Mouse (Mus musculus) subcutaneous adipose tissue, adult 2 months (tissue): Measurements from ENCODE around the gene 2210407C18Rik. TPM values are rescaled to one million over a fixed set of nuclear protein-coding genes. Genes with fewer than 3 reads are reported as not detected.

Experiments
- polyA plus RNA-seq: library from polyadenylated mRNA; depleted of rRNA; stranded (reverse); fragments of >200 nt; gene quantifications from 2 replicates; pipeline ENCODE4 v1.2.3, GENCODE M21; 2012; ENCODE audit warnings: low replicate concordance; rRNA removed

The 2210407C18Rik gene
- 1.3 TPM in 1 of 2 replicates, not detected in the other for polyA plus RNA-seq

DNA sequence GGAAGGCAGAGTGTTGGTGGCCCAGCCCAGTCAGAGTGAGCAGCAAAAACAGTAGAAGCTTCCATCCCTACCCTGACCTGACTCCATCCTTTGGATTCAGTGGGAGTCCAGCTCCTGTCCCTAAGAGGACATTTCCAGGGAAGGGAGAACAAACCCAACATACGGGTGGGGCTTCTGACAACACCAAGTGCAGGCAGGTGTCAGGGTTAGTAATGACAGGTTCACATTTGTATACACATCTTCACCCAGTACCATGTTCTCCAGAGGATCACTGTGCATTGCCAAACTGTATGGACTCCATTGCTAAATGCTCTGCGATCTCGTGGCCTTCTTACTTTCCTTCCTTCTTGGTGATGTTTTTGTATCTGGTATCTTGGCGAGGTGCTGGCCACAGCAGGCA is at the start of gene 2210407C18Rik:
TSS of gene 2210407C18Rik (minus strand) at position 101 of the 400 bp plus-strand sequence.

GRCm38 (mm10) chr11:58658596-58658995 is 42.7 kb upstream of the 2210407C18Rik start, which contains the start of gene Olfr322:
TSS of gene Olfr322 (plus strand) at chr11:58658782.

GRCm38 (mm10) chr11:58640272-58640867 is 24.5 kb upstream of the 2210407C18Rik start, which contains the start of gene Trim58:
TSS of gene Trim58 (plus strand) at chr11:58640465.

GRCm38 (mm10) chr11:58630401-58630800 is 14.5 kb upstream of the 2210407C18Rik start, which contains the start of gene Olfr323:
TSS of gene Olfr323 (minus strand) at chr11:58630501.

GRCm38 (mm10) chr11:58594814-58595213 is 21.1 kb downstream of the 2210407C18Rik start, which contains the start of gene Olfr324:
TSS of gene Olfr324 (plus strand) at chr11:58595114.

DNA sequence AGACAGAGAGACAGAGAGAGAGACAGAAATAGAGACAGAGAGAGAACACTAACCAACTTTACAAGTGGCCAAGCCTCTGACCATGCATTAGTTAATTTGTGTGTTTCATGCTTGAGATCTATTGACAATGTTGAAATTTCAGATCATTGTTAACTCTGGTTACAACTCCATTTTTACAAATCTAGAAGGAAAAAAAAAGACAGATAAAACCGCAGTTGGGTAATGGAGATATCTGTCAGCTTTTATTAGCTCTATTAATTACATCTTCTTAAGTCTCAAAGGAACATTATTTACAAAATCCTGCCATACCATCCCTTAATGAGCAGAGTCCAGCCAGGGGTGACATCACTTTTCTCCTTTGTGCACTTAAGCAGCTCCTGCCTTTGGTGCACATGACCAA is 38.4 kb downstream of the 2210407C18Rik start, which contains the start of gene Olfr325:
TSS of gene Olfr325 (plus strand) at position 301 of the 400 bp plus-strand sequence.

DNA sequence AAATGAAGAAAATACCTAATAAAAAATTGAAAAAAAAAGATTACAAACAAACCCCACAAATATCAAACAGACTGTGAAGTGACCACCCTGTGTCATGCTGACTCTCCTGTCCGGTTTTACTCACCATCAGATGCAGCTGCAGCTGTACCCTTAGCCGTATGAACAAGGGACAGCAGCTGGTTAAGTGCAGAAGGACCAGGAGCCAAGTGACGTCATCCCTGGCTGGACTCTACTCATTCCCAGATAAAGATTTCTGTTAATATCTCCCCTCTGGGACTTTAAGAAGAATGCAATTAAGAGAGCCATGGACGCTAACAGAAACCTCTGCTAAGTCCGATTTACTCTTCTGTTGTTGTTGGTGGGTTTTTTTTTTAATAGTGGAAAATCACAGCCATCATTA is 45.5 kb downstream of the 2210407C18Rik start, which contains the start of gene Olfr224:
TSS of gene Olfr224 (minus strand) at position 149 of the 400 bp plus-strand sequence.

Other genes starting within 250 kb of the 2210407C18Rik start
- 2.0 and 2.6 TPM in 2 replicates for gene Lypd8, start 237.0 kb downstream of the 2210407C18Rik start, polyA plus RNA-seq
- gene 1810065E05Rik, start 195.0 kb downstream of the 2210407C18Rik start, polyA plus RNA-seq = not detected in 2 replicates
- not detected in 2 replicates for gene Gm12253, start 183.5 kb downstream of the 2210407C18Rik start, polyA plus RNA-seq
- gene Lypd9, start 163.2 kb downstream of the 2210407C18Rik start, polyA plus RNA-seq = not detected in 2 replicates
- gene Olfr30, start 153.8 kb downstream of the 2210407C18Rik start, polyA plus RNA-seq = not detected in 2 replicates
- gene Olfr332, start 123.5 kb downstream of the 2210407C18Rik start, polyA plus RNA-seq = not detected in 2 replicates
- not detected in 2 replicates for gene Olfr331, start 113.5 kb downstream of the 2210407C18Rik start, polyA plus RNA-seq
- not detected in 2 replicates for gene Olfr330, start 81.2 kb downstream of the 2210407C18Rik start, polyA plus RNA-seq
- not detected in 2 replicates for gene Olfr329-ps, start 69.7 kb downstream of the 2210407C18Rik start, polyA plus RNA-seq
- not detected in 2 replicates for gene Olfr328, start 60.4 kb downstream of the 2210407C18Rik start, polyA plus RNA-seq
- 0.18 TPM in 1 of 2 replicates, not detected in the other for gene Olfr224, start 45.5 kb downstream of the 2210407C18Rik start, polyA plus RNA-seq
- gene Olfr325, start 38.3 kb downstream of the 2210407C18Rik start, polyA plus RNA-seq = not detected in 2 replicates
- not detected in 2 replicates for gene Olfr324, start 21.0 kb downstream of the 2210407C18Rik start, polyA plus RNA-seq
- not detected in 2 replicates for gene Olfr323, start 14.4 kb upstream of the 2210407C18Rik start, polyA plus RNA-seq
- gene Trim58, start 24.4 kb upstream of the 2210407C18Rik start, polyA plus RNA-seq = 0.17 TPM in 1 of 2 replicates, not detected in the other
- gene Olfr322, start 42.7 kb upstream of the 2210407C18Rik start, polyA plus RNA-seq = not detected in 2 replicates
- not detected in 2 replicates for gene Olfr320, start 65.0 kb upstream of the 2210407C18Rik start, polyA plus RNA-seq
- gene Olfr319, start 83.1 kb upstream of the 2210407C18Rik start, polyA plus RNA-seq = not detected in 2 replicates
- not detected in 2 replicates for gene Olfr318, start 107.9 kb upstream of the 2210407C18Rik start, polyA plus RNA-seq
- gene Olfr317, start 123.1 kb upstream of the 2210407C18Rik start, polyA plus RNA-seq = not detected in 2 replicates
- gene Olfr316, start 136.7 kb upstream of the 2210407C18Rik start, polyA plus RNA-seq = not detected in 2 replicates
- gene Olfr315, start 157.1 kb upstream of the 2210407C18Rik start, polyA plus RNA-seq = not detected in 2 replicates
- gene Olfr314, start 166.9 kb upstream of the 2210407C18Rik start, polyA plus RNA-seq = not detected in 2 replicates
- gene Fam183b, start 185.9 kb upstream of the 2210407C18Rik start, polyA plus RNA-seq = 0.37 and 2.4 TPM in 2 replicates
- not detected in 2 replicates for gene Olfr313, start 198.9 kb upstream of the 2210407C18Rik start, polyA plus RNA-seq
- gene Olfr312, start 213.2 kb upstream of the 2210407C18Rik start, polyA plus RNA-seq = not detected in 2 replicates
- not detected in 2 replicates for gene Olfr311, start 223.2 kb upstream of the 2210407C18Rik start, polyA plus RNA-seq
- 4.3 and 5.5 TPM in 2 replicates for gene Gm12258, start 231.1 kb upstream of the 2210407C18Rik start, polyA plus RNA-seq